Mouse (Mus musculus): ENCODE data around the gene Eva1c.

GRCm38 (mm10) chr16:90874536-90874935 lies 48.0 kb downstream of the Eva1c start:
- TF ChIP-seq GATA1 (IDR thresholded peaks at IDR 0.05; ENCODE audit: borderline replicate concordance, low read length): no peak
- TF ChIP-seq FLI1 (IDR thresholded peaks at IDR 0.05; ENCODE audit: low read length): no peak

Data from megakaryocyte, embryonic 14.5 days (primary cell).